ENCODE assay signal across 29 mouse cellular contexts in genomic region chr9:44141951-44142350, GRCm38 (mm10). TPM values are rescaled to one million over a fixed set of nuclear protein-coding genes. Genes with fewer than 3 reads are reported as not detected.
"Had no signal": no experiment of that assay in that cellular context is flagged by ENCODE, and none has a peak within 500 bp of the region (broad histone marks: within the 10 kb centered on the region; RNA-seq: fewer than 3 reads in every experiment).

No protein-coding gene starts in this region.

- H3K27me3 ChIP-seq: heart, embryonic 13.5 days; heart, embryonic 15.5 days; intestine, embryonic 15.5 days had no signal

- H3K27ac ChIP-seq: gastrocnemius, adult 2 months; heart, adult 2 months; heart, embryonic 13.5 days; heart, embryonic 15.5 days; hindbrain, embryonic 10.5 days; hindbrain, embryonic 12.5 days; hindbrain, embryonic 14.5 days; intestine, embryonic 15.5 days; left cerebral cortex, adult 2 months; limb, embryonic 10.5 days; limb, embryonic 12.5 days had no signal

- ATAC-seq: hindbrain, embryonic 16.5 days; inflammation-experienced regulatory T-cells, adult 6 months; intestine, embryonic 15.5 days; intestine, postnatal 0 days had no signal

- H3K4me3 ChIP-seq: gastrocnemius, adult 2 months; heart, adult 2 months; heart, embryonic 13.5 days; heart, embryonic 15.5 days; hindbrain, embryonic 10.5 days; hindbrain, embryonic 12.5 days; intestine, embryonic 15.5 days; left cerebral cortex, adult 2 months; limb, embryonic 10.5 days; limb, embryonic 12.5 days had no signal

- H3K4me2 ChIP-seq: heart, embryonic 11.5 days; heart, embryonic 13.5 days; heart, embryonic 15.5 days; hindbrain, embryonic 12.5 days; hindbrain, embryonic 14.5 days; intestine, embryonic 15.5 days; limb, embryonic 12.5 days; liver, embryonic 11.5 days had no signal

- H3K9me3 ChIP-seq: heart, embryonic 13.5 days; heart, embryonic 15.5 days; hindbrain, embryonic 10.5 days; hindbrain, embryonic 12.5 days; intestine, embryonic 15.5 days; limb, embryonic 10.5 days; limb, embryonic 12.5 days had no signal

- H3K4me1 ChIP-seq: hindbrain, embryonic 12.5 days; intestine, embryonic 15.5 days; limb, embryonic 12.5 days had no signal

- DNase-seq: gastrocnemius, adult 2 months; gastrocnemius, postnatal 10 days; gastrocnemius, postnatal 25 days; heart, adult 2 months; heart, postnatal 4 days; kidney, adult 18-20 months; kidney, adult 8-10 months; kidney, postnatal 10 days; kidney, postnatal 4 days; layer of hippocampus, adult 9-11 months; liver had no signal

- H3K9ac ChIP-seq: heart, embryonic 13.5 days; heart, embryonic 15.5 days; hindbrain, embryonic 12.5 days; hindbrain, embryonic 14.5 days; intestine, embryonic 15.5 days; limb, embryonic 12.5 days had no signal

RNA-seq across cellular contexts. Expression of gene Gm49380, which starts 28.7 kb away (rescaled TPM):
- total RNA-seq: granulocyte monocyte progenitor cell, adult 5-6 weeks; heart, postnatal 4 days had no signal
- polyA plus RNA-seq: heart, adult 2 months; heart, embryonic 11.5 days; heart, embryonic 13.5 days; heart, postnatal 0 days; inflammation-experienced regulatory T-cells, adult 6 months; intestine, postnatal 0 days; liver, embryonic 11.5 days had no signal

RNA-seq across cellular contexts. Expression of gene C1qtnf5, which starts 34.9 kb away (rescaled TPM):
- total RNA-seq: granulocyte monocyte progenitor cell, adult 5-6 weeks had no signal
- polyA plus RNA-seq: inflammation-experienced regulatory T-cells, adult 6 months; limb, embryonic 10.5 days had no signal

RNA-seq across cellular contexts. Expression of gene Mfrp, which starts 40.4 kb away (rescaled TPM):
- total RNA-seq: gastrocnemius, adult 2 months; gastrocnemius, postnatal 25 days; gastrocnemius, postnatal 4 days; heart, postnatal 25 days; heart, postnatal 4 days had no signal
- polyA plus RNA-seq: heart, embryonic 13.5 days; heart, embryonic 15.5 days; heart, postnatal 0 days; inflammation-experienced regulatory T-cells, adult 6 months had no signal
